Mouse (Mus musculus) limb, embryonic 14.5 days (tissue): ENCODE data around the gene Gtf2i. TPM values are rescaled to one million over a fixed set of nuclear protein-coding genes. Genes with fewer than 3 reads are reported as not detected.

Experiments used
- ATAC-seq: fragments of 200-750 bp; cut with Nextera tagmentation; 2 replicates; pipeline ENCODE4 v1.8.0; 2017; ENCODE audit warnings: low read depth, moderate number of reproducible peaks, moderate TSS enrichment; ENCODE audit not compliant: low FRiP score
- DNase-seq: peaks from one replicate; pipeline ENCODE4 v3.0.0-alpha.2; 2015; ENCODE audit warnings: low spot score
- H3K27ac ChIP-seq: fragments of 300-500 bp; sonication (generic); replicated peaks from 2 replicates; pipeline ENCODE4 v1.5.1; 2014; ENCODE audit warnings: low read depth, mild to moderate bottlenecking, low read length, moderate library complexity, mixed read lengths
- H3K27me3 ChIP-seq: fragments of 300-500 bp; sonication (generic); 2 replicates; pipeline ENCODE4 v1.6.1; 2014; ENCODE audit warnings: low read length, mixed read lengths; ENCODE audit not compliant: control insufficient read depth, insufficient read depth
- H3K36me3 ChIP-seq: fragments of 300-500 bp; sonication (generic); 2 replicates; pipeline ENCODE4 v1.6.1; 2014; ENCODE audit warnings: mild to moderate bottlenecking, low read length, moderate library complexity, mixed read lengths; ENCODE audit not compliant: control insufficient read depth, insufficient read depth
- H3K4me1 ChIP-seq: fragments of 300-500 bp; sonication (generic); 2 replicates; pipeline ENCODE4 v1.6.1; 2014; ENCODE audit warnings: antibody characterized with exemption, low read length, mixed read lengths; ENCODE audit not compliant: control insufficient read depth, insufficient read depth
- H3K4me2 ChIP-seq: fragments of 300-500 bp; sonication (generic); replicated peaks from 2 replicates; pipeline ENCODE4 v1.6.1; 2014; ENCODE audit warnings: low read depth, mild to moderate bottlenecking, low read length, moderate library complexity; ENCODE audit not compliant: severe bottlenecking
- H3K4me3 ChIP-seq: fragments of 300-500 bp; sonication (generic); replicated peaks from 2 replicates; pipeline ENCODE4 v1.5.1; 2014; ENCODE audit warnings: low read length
- H3K9ac ChIP-seq: fragments of 300-500 bp; sonication (generic); 2 replicates; pipeline ENCODE4 v1.6.1; 2014; ENCODE audit warnings: mild to moderate bottlenecking, low read depth, low read length, moderate library complexity; ENCODE audit not compliant: severe bottlenecking
- H3K9me3 ChIP-seq: fragments of 300-500 bp; sonication (generic); 2 replicates; pipeline ENCODE4 v1.6.1; 2016; ENCODE audit warnings: low read length; ENCODE audit not compliant: control insufficient read depth
- POLR2A ChIP-seq: fragments of 200-500 bp; IDR thresholded peaks from 2 replicates; pipeline ENCODE4 v1.8.0; 2012; ENCODE audit warnings: inconsistent platforms, mild to moderate bottlenecking, moderate library complexity, borderline replicate concordance; ENCODE audit not compliant: insufficient read depth, insufficient read length; ENCODE audit errors: extremely low read depth
- WGBS: fragments of 180-500 bp; shearing (Covaris S2); extraction: QIAGEN DNeasy Blood & Tissue Kit; methylation state at CpG from one replicate; pipeline ENCODE4 v1.1.7; 2014; 5-methylcytosine and 5-hydroxymethylcytosine counted together
- polyA plus RNA-seq, 2 experiments: library from polyadenylated mRNA; depleted of rRNA in 1 of 2; stranded (reverse) in 1 of 2; unstranded in 1 of 2; fragments of >200 nt; fragmentation: Nextera tagmentation in 1 of 2; extraction: Ambion mirVana in 1 of 2; gene quantifications; 2 replicates each; pipeline versions ENCODE4 v1.2.1 to v1.2.3; 2012 to 2014

Gtf2i gene
- polyA plus RNA-seq, 2 experiments = 169 to 190 TPM

- ATAC-seq = no peak
Measured at GRCm38 (mm10) chr5:134309345-134309744, 5.2 kb downstream of the Gtf2i start.

GRCm38 (mm10) chr5:134304639-134305038, 9.9 kb downstream of the Gtf2i start:
- Histone ChIP-seq H3K4me2 (no peak overlapping the region), H3K4me3 (no peak overlapping the region), H3K36me3 (peaks cover 73% of the 10 kb centered on the region), H3K27ac (0 out of 2 replicates have a peak overlapping the region, but pooled peaks have one; percentile 19), H3K4me1 (no peaks in the 10 kb centered on the region), H3K9me3 (no peaks in the 10 kb centered on the region), H3K9ac (no peak overlapping the region), H3K27me3 (no peaks in the 10 kb centered on the region)
- DNase-seq = no peak
- TF ChIP-seq POLR2A = no peak
- ATAC-seq = no peak
- WGBS = 67% methylated on average over 6 of the region's 6 CpGs

More at GRCm38 (mm10) chr5:134309345-134309744, 5.2 kb downstream of the Gtf2i start:
- H3K9me3 ChIP-seq = no peaks in the 10 kb centered on the region
- WGBS = 100% methylated on average over 1 of the region's 1 CpGs
- no peak for TF ChIP-seq POLR2A
- H3K36me3 ChIP-seq = peaks cover 58% of the 10 kb centered on the region
- no peak overlapping the region for H3K4me3 ChIP-seq
- H3K9ac ChIP-seq = no peak overlapping the region
- DNase-seq = no peak
- H3K27me3 ChIP-seq = no peaks in the 10 kb centered on the region
- peaks cover 8% of the 10 kb centered on the region; the same call in 1 of the 2 replicates for H3K4me1 ChIP-seq
- no peak overlapping the region for H3K4me2 ChIP-seq
- no peak overlapping the region for H3K27ac ChIP-seq

- ATAC-seq (no peak), DNase-seq (no peak)
- TF ChIP-seq POLR2A = no peak
- H3K4me3 ChIP-seq = no peak overlapping the region
- H3K4me2 ChIP-seq = no peak overlapping the region
- WGBS = 92% methylated on average over 16 of the region's 16 CpGs
- H3K36me3 ChIP-seq = peaks cover 68% of the 10 kb centered on the region
- H3K27ac ChIP-seq = no peak overlapping the region
- no peak overlapping the region for H3K9ac ChIP-seq
- no peaks in the 10 kb centered on the region for H3K4me1 ChIP-seq
- H3K27me3 ChIP-seq = no peaks in the 10 kb centered on the region
- H3K9me3 ChIP-seq = no peaks in the 10 kb centered on the region
Measured at GRCm38 (mm10) chr5:134295277-134296050, 19.1 kb downstream of the Gtf2i start.

DNA sequence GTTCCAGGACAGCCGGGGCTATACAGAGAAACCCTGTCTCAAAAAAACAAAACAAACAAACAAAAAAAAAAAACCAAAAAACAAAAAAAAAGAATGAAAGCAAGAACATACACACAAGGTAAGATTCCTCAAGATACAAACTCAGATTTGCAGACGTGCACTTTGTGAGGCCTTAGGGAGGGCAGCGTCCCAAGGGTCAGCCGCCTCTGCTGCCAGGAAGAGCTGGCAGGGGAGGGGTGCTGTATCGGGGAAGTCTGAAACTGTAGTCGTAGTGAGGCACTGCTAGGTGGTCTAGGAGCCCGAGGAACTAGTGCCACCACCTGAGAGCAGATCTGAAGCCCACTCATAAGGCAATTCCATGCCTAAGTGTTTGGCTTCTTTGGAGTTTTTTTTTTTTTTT, 20.0 kb downstream of the Gtf2i start:
- Histone ChIP-seq H3K9ac (no peak overlapping the region), H3K4me2 (no peak overlapping the region), H3K27me3 (no peaks in the 10 kb centered on the region), H3K27ac (no peak overlapping the region), H3K36me3 (peaks cover 77% of the 10 kb centered on the region), H3K4me3 (no peak overlapping the region), H3K9me3 (no peaks in the 10 kb centered on the region), H3K4me1 (no peaks in the 10 kb centered on the region)
- TF ChIP-seq POLR2A = no peak
- WGBS = 87% methylated on average over 7 of the region's 7 CpGs
- ATAC-seq (no peak), DNase-seq (no peak)

- Histone ChIP-seq H3K4me3 (no peak overlapping the region), H3K4me1 (no peaks in the 10 kb centered on the region), H3K27me3 (no peaks in the 10 kb centered on the region), H3K9me3 (no peaks in the 10 kb centered on the region), H3K36me3 (peaks cover 96% of the 10 kb centered on the region), H3K4me2 (no peak overlapping the region), H3K9ac (no peak overlapping the region), H3K27ac (no peak overlapping the region)
- DNase-seq (no peak), ATAC-seq (no peak)
- WGBS = 97% methylated on average over 6 of the region's 6 CpGs
- no peak for TF ChIP-seq POLR2A
Measured at GRCm38 (mm10) chr5:134291096-134291495, 23.5 kb downstream of the Gtf2i start.
